Mouse (Mus musculus) lung, embryonic 15.5 days (tissue): ENCODE results near the gene Shisa5. TPM values are rescaled to one million over a fixed set of nuclear protein-coding genes. Genes with fewer than 3 reads are reported as not detected.

Source experiments
- ATAC-seq: fragments of 200-750 bp; cut with Nextera tagmentation; 2 replicates; pipeline ENCODE4 v1.8.0; 2017; ENCODE audit warnings: moderate number of reproducible peaks, borderline replicate concordance; ENCODE audit not compliant: low FRiP score, low TSS enrichment; ENCODE audit errors: extremely low read depth
- H3K27ac ChIP-seq: fragments of 300-500 bp; sonication (generic); 2 replicates; pipeline ENCODE4 v1.5.1; 2015; ENCODE audit warnings: moderate library complexity, mild to moderate bottlenecking, inconsistent platforms
- H3K27me3 ChIP-seq: fragments of 300-500 bp; sonication (generic); 2 replicates; pipeline ENCODE4 v1.6.1; 2015; ENCODE audit warnings: inconsistent platforms
- H3K36me3 ChIP-seq: fragments of 300-500 bp; sonication (generic); 2 replicates; pipeline ENCODE4 v1.6.1; 2015; ENCODE audit warnings: inconsistent platforms
- H3K4me1 ChIP-seq: fragments of 300-500 bp; sonication (generic); 2 replicates; pipeline ENCODE4 v1.6.1; 2015; ENCODE audit warnings: inconsistent platforms
- H3K4me2 ChIP-seq: fragments of 300-500 bp; sonication (generic); 2 replicates; pipeline ENCODE4 v1.6.1; 2015; ENCODE audit warnings: inconsistent platforms, mild to moderate bottlenecking, moderate library complexity
- H3K4me3 ChIP-seq: fragments of 300-500 bp; sonication (generic); 2 replicates; pipeline ENCODE4 v1.5.1; 2015; ENCODE audit warnings: mild to moderate bottlenecking, inconsistent platforms
- H3K9ac ChIP-seq: fragments of 300-500 bp; sonication (generic); 2 replicates; pipeline ENCODE4 v1.6.1; 2015; ENCODE audit warnings: inconsistent platforms
- H3K9me3 ChIP-seq: fragments of 300-500 bp; sonication (generic); 2 replicates; pipeline ENCODE4 v1.6.1; 2016; ENCODE audit warnings: inconsistent platforms
- WGBS: fragments of 180-500 bp; shearing (Covaris S2); methylation state at CpG from one replicate; pipeline ENCODE4 v1.1.7; 2015; 5-methylcytosine and 5-hydroxymethylcytosine counted together
- polyA plus RNA-seq: library from polyadenylated mRNA; unstranded; fragments of >200 nt; fragmentation: Nextera tagmentation; extraction: Ambion mirVana; gene quantifications from 2 replicates; pipeline ENCODE4 v1.2.1, GENCODE M21; 2015

The Shisa5 gene
- polyA plus RNA-seq, 1 experiment from 2014 or later, result 98.3 TPM

DNA sequence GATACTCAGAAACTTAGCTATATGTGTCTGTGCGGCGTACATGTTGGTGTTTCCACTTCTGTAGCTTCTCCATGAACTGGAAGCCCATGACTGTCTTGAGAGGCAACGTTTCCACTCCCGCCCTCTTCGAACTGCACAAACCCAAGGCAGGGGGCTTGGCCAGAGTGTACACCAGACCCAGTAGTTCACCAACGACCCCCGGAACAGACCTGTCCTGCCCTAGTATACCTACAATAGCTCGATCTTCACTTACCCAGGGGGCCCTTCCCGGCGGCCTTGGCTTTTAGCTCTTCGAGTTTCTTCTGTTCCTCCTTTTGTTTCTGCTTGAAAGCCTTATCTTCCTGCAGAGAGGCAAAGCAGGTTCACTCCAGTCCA is 43.4 kb downstream of the Shisa5 start:
- H3K4me1 ChIP-seq, result peaks cover 18% of the 10 kb centered on the region
- peak overlapping the region; percentile 90 for H3K4me3 ChIP-seq
- peak overlapping the region; percentile 87 for H3K9ac ChIP-seq
- peak overlapping the region; percentile 84 for H3K27ac ChIP-seq
- ATAC-seq, result 0 out of 2 replicates have a peak, but pooled peaks have one; percentile 6
- 3% methylated on average over 11 of the region's 11 CpGs for WGBS
- H3K4me2 ChIP-seq, result peak overlapping the region; percentile 65
- peaks cover 16% of the 10 kb centered on the region for H3K36me3 ChIP-seq
- no peaks in the 10 kb centered on the region for H3K9me3 ChIP-seq
- H3K27me3 ChIP-seq, result no peaks in the 10 kb centered on the region

DNA sequence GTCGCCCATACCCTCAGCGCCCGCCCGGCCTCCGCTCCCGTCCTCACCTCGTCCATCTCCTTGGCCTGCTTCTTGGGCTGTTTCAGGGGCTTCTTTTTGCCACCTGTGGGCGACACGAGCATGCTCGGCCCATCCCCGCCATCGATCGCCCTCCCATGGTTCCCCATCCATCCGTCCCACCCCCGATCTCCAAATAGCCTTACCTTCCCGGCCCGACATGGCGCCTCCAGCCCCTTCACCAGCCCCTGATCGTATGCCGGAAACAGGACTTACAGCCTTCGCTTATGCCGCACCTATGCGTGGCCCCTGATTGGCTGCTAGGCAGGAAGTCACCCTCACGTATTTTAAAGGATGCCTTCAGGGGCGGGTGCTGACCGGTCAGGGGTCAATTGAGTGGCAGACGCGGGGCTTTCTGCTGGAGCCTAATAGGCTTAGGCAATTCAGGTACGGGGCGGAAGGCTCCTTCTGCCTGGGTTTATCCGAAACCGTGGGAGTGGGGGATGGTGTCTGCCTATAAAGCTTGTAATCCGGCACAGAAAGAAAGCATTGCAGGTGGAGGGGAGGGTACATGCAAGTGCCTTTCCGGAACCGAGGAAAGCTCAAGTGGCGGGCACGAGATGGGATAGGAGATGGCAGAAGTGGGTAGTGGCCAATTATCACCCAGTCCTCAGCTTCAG is 43.9 kb downstream of the Shisa5 start, which contains the start of the genes Ccdc51 and Tma7:
TSS of gene Ccdc51 (plus strand) at position 370 of the 677 bp plus-strand sequence.
TSS of gene Tma7 (minus strand) at position 464 of the 677 bp plus-strand sequence.
- under 1% methylated on average over 37 of the region's 37 CpGs for WGBS
- Histone ChIP-seq H3K9ac (peak within 1 kb of the TSS; percentile 87), H3K27ac (peak within 1 kb of the TSS; percentile 84), H3K4me2 (peak within 1 kb of the TSS; percentile 65), H3K27me3 (no peaks in the 10 kb centered on the region), H3K9me3 (no peaks in the 10 kb centered on the region), H3K4me3 (peak within 1 kb of the TSS; percentile 90), H3K4me1 (peaks cover 19% of the 10 kb centered on the region), H3K36me3 (peaks cover 16% of the 10 kb centered on the region)
- ATAC-seq, result peak; percentile 96

DNA sequence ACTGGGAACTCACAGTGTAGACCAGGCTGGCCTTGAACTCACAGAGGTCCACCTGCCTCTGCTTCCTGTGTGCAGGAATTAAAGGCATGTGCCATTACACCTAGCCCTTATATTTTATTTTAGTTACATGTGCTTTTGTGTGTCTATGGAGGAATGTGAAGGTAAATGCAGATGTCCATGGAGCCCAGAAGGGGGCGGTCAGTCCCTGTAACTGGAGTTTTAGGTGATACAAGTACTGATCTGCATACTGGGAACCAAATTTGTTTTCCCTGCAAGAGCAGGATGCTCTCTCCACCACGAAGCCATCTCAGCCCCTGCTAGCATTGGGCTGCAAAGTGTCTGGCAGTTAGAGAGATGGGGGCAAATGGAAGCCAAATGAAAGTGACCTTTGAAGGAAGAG is 46.6 kb downstream of the Shisa5 start:
- Histone ChIP-seq H3K4me1 (peaks cover 30% of the 10 kb centered on the region), H3K27me3 (no peaks in the 10 kb centered on the region), H3K36me3 (peaks cover 8% of the 10 kb centered on the region), H3K27ac (no peak overlapping the region), H3K4me2 (no peak overlapping the region), H3K9me3 (no peaks in the 10 kb centered on the region), H3K4me3 (no peak overlapping the region), H3K9ac (no peak overlapping the region)
- ATAC-seq, result no peak
- WGBS, result 13% methylated on average over 2 of the region's 2 CpGs

DNA sequence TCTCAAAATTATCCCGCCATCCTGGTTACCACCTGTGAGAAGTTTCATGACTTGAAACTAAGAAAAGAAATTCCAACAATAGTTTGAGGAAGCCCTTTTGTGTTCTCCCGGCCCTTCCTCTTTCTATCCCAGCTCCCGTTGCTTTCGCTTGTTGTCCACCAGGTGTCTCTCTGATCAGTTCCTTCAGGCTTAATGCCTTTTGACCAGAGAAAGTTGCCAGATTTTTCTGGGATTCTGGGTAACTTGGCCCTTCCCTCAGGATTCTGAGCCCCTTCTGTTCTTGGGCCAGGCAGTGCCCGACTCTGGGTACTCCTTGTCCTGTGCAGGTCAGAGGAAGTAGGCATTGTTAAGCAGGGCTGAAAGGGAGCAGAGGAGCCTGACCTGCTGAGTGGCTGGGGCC is 49.6 kb downstream of the Shisa5 start:
- ATAC-seq, result no peak
- Histone ChIP-seq H3K4me3 (no peak overlapping the region), H3K27me3 (no peaks in the 10 kb centered on the region), H3K4me1 (peaks cover 23% of the 10 kb centered on the region), H3K27ac (no peak overlapping the region), H3K36me3 (no peaks in the 10 kb centered on the region), H3K9me3 (no peaks in the 10 kb centered on the region), H3K4me2 (no peak overlapping the region), H3K9ac (no peak overlapping the region)
- 7% methylated on average over 5 of the region's 5 CpGs for WGBS

DNA sequence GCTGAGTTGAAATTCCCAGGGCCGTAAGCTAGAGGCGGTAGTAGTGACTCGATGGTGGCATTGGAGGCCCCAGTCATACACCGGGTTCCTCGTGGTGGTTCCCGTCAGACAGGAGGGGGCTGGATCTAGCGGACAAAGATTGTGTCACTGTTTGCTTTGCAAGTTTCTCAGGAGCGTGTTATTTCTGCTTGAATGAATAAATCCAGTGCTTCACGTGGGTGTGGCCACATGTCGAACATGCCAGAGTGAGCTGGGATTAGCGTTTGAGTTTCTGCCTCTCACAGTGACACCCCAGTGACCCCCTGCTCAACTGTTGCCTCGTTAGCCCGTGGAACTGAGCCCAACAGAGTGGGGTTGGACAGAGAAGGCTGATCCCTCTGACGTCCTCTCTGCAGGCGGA is 52.1 kb downstream of the Shisa5 start:
- 62% methylated on average over 15 of the region's 15 CpGs for WGBS
- Histone ChIP-seq H3K27ac (no peak overlapping the region), H3K4me2 (no peak overlapping the region), H3K4me1 (peaks cover 38% of the 10 kb centered on the region), H3K9me3 (no peaks in the 10 kb centered on the region), H3K27me3 (no peaks in the 10 kb centered on the region), H3K4me3 (no peak overlapping the region), H3K36me3 (no peaks in the 10 kb centered on the region), H3K9ac (no peak overlapping the region)
- ATAC-seq, result no peak

DNA sequence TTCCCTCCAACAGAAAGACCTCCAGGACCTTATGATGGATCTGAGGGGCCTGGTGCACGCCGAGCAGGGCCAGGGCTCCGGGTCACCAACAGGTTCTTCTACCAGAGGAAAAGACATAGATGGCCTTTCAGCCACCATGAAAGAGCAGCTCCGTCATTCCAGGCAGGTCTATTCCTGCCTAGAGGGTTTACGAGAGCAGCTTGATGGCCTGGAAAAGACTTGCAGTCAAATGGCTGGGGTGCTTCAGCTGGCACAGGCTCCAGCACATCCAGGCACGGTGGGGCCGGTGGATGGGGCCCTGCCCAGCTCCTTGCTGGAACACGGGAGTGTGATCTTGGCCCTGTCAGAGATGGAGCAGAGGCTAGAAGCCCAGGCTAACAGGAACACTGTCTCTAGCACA is 53.4 kb downstream of the Shisa5 start:
- H3K36me3 ChIP-seq, result no peaks in the 10 kb centered on the region
- no peaks in the 10 kb centered on the region for H3K27me3 ChIP-seq
- WGBS, result 86% methylated on average over 8 of the region's 8 CpGs
- H3K9ac ChIP-seq, result no peak overlapping the region
- no peak overlapping the region for H3K4me3 ChIP-seq
- no peak overlapping the region for H3K4me2 ChIP-seq
- H3K4me1 ChIP-seq, result peaks cover 44% of the 10 kb centered on the region
- no peaks in the 10 kb centered on the region for H3K9me3 ChIP-seq
- no peak for ATAC-seq
- no peak overlapping the region for H3K27ac ChIP-seq

DNA sequence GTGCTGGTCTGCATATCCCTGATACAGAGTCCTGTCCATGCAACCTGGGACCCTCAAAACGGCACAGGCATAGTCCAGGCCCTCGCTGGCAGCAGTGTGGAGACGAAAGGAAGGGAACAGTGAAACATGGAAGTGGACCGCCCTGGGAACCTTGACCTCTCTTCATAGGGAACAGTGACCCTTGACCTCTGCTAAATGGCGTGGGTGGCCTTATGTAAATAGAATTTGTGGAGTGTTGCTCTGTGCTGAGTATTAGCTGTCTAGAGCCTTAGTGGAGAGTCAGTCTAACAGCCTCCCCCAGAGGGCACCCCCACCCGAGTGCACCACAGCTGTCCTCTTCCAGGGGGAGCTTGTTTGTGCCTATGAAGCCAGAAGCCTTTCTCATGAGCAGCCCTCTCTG is 54.4 kb downstream of the Shisa5 start:
- H3K36me3 ChIP-seq, result no peaks in the 10 kb centered on the region
- no peak for ATAC-seq
- no peaks in the 10 kb centered on the region for H3K27me3 ChIP-seq
- 0 out of 2 replicates have a peak overlapping the region, but pooled peaks have one; percentile 99 for H3K27ac ChIP-seq
- no peak overlapping the region for H3K4me2 ChIP-seq
- no peaks in the 10 kb centered on the region for H3K9me3 ChIP-seq
- H3K4me1 ChIP-seq, result peaks cover 48% of the 10 kb centered on the region
- H3K4me3 ChIP-seq, result no peak overlapping the region
- no peak overlapping the region for H3K9ac ChIP-seq
- WGBS, result 57% methylated on average over 6 of the region's 6 CpGs

DNA sequence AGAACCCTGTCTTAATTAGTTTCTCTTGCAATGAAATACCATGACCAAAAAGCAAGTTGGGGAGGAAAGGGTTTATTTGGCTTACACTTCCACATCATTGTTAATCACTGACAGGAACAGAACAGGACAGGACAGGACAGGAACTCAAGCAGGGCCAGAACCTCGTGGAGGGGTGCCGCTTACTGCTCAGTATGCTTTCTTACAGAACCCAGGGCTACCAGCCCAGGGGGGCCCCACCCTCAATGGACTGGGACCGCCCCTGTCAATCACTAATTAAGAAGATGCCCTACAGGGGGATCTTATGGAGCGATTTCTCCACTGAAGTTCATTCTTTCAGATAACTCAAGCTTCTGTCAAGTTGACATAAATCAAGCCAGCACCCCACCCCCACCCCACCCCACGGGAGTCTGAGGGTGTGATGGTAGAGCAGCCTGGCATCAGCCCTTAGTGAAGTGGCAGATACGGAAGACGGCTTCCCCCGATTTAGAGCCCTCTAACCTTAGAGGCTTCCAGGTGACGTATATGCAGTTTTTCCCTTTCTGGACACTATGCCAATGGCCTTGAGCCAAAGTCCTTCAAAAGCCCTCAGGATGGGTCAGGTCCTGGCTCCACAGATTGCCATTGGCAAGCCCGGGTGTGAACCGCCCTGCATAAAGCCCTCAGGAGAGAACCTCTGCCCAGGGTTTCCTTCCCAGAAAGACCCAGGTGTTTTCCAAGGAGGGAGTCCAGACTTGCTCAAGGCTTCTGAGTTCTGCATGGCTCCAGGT is 55.6 kb downstream of the Shisa5 start:
- Histone ChIP-seq H3K9me3 (no peaks in the 10 kb centered on the region), H3K9ac (peak overlapping the region; percentile 95), H3K4me2 (peak overlapping the region; percentile 83), H3K27me3 (no peaks in the 10 kb centered on the region), H3K27ac (peak overlapping the region; percentile 99), H3K36me3 (no peaks in the 10 kb centered on the region), H3K4me1 (peaks cover 55% of the 10 kb centered on the region), H3K4me3 (peak overlapping the region; percentile 79)
- ATAC-seq, result 0 out of 2 replicates have a peak, but pooled peaks have one; percentile 0
- 6% methylated on average over 11 of the region's 11 CpGs for WGBS

DNA sequence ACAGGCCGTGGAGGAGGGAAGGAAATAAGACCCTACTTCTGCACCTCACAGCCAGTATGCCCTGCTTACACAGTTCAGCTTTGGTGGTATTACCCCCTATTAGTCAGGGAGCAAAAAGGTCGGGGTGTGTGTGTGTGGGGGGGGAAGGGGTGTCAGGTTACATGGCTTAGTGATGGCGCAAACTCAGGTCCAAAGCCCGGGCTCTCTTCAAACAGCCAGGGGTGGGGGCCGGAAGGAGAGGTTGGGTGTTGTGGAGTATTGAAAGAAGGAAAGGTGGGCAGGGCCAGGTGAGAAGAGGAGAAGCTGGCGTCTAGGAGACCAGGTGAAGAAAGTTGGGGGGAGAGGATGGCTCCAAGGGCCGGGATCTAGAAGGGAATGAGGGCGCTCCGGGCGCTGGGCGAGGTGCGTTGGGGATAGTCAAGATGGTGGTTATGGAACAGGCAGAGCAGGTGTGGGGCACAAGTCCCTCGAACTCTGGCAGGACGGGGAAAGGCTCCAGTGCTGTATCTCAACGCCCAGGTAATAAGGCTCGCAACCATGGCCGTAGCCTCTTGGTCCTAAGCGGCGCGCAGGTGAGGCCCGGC is 56.3 kb downstream of the Shisa5 start:
- Histone ChIP-seq H3K4me1 (peaks cover 61% of the 10 kb centered on the region), H3K4me2 (peak overlapping the region; percentile 83), H3K36me3 (peaks cover 2% of the 10 kb centered on the region; the same call in 1 of the 2 replicates), H3K27me3 (no peaks in the 10 kb centered on the region), H3K9ac (peak overlapping the region; percentile 95), H3K9me3 (no peaks in the 10 kb centered on the region), H3K27ac (peak overlapping the region; percentile 99), H3K4me3 (peak overlapping the region; percentile 79)
- WGBS, result under 1% methylated on average over 21 of the region's 21 CpGs
- ATAC-seq, result peak; percentile 11

DNA sequence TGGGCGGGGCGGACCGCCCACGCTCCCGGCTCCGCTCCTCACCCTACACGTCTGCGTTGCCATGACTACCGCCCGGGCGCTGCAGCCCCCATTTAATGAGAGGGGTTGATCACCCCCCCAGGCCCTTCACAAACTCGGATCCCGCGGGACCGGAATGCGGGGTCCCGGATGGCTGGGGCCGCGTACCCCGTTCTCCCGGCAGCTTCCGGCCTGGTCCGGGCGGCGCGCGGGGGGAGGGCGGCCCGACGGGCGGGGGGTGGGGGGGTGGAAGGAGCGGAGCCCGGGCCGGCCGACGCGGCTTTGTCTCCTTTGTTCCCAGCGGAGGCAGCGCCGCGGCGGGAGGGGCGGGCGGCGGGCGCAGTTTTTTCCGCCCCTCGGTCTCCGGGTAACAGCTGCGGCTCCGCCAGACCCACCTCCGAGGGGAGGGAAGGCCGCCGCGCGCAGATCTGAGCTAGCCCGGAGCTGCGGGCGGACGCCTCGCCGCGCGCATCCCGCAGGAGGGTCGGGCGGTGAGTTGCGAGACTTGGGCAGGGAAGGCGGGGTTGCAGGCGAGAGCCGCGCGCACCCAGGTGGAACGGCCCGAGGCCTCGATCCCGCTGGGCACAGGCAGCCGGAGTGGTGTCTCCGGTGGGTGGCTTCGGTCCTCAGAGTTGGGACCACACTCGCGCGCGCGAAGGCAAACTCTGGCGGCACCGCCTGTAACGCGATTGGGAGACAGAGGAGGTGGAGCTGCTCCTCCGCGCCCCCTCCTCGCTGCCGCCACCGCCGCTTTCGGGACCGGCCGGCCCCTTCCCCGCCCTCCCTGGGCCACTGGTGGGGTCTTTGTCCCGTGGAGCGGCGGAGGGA is 57.0 kb downstream of the Shisa5 start, which contains the start of gene Plxnb1:
TSS of gene Plxnb1 (plus strand) at position 253 of the 846 bp plus-strand sequence.
- ATAC-seq, result peak; percentile 61
- under 1% methylated on average over 98 of the region's 102 CpGs for WGBS
- H3K4me2 ChIP-seq, result peak within 1 kb of the TSS; percentile 83
- peaks cover 8% of the 10 kb centered on the region for H3K36me3 ChIP-seq
- peak within 1 kb of the TSS; percentile 79 for H3K4me3 ChIP-seq
- no peaks in the 10 kb centered on the region for H3K9me3 ChIP-seq
- H3K27ac ChIP-seq, result peak within 1 kb of the TSS; percentile 99
- H3K27me3 ChIP-seq, result no peaks in the 10 kb centered on the region
- H3K9ac ChIP-seq, result peak within 1 kb of the TSS; percentile 95
- peaks cover 63% of the 10 kb centered on the region for H3K4me1 ChIP-seq

DNA sequence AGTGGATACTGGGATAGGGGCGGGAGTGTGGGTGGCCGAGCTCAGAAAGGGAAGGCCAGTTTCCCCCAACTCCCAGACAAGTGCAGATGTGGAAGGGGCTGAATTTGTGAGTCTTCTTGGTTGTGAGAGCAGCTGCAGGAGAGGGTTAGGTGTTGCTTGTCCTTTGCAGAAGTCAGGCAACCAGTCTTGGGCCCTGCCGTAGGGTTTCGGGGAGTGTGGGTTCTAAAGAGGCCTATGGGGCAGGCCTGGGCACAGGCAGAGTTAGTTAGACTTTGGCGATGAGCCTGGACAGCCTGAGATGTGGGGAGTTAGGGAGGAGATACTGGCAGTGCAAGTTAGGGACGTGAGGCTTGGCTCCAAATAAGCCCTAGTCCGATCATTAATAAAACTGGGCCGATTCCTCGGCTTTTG is 57.9 kb downstream of the Shisa5 start:
- WGBS, result 10% methylated on average over 9 of the region's 9 CpGs
- Histone ChIP-seq H3K4me2 (peak overlapping the region; percentile 83), H3K4me1 (peaks cover 62% of the 10 kb centered on the region), H3K9ac (peak overlapping the region; percentile 95), H3K27ac (peak overlapping the region; percentile 99), H3K36me3 (peaks cover 8% of the 10 kb centered on the region), H3K27me3 (no peaks in the 10 kb centered on the region), H3K4me3 (peak overlapping the region; percentile 79), H3K9me3 (no peaks in the 10 kb centered on the region)
- no peak for ATAC-seq
